Mouse (Mus musculus): ENCODE measurements around the gene Zxdc. TPM values are rescaled to one million over a fixed set of nuclear protein-coding genes. Genes with fewer than 3 reads are reported as not detected.

Gene Zxdc
- polyA plus RNA-seq, 1 experiment from 2014 or later: 16.4 TPM

- no peaks in the 10 kb centered on the region for H3K4me1 ChIP-seq (ENCODE audit: control insufficient read depth, insufficient read depth, low read length)
- no peaks in the 10 kb centered on the region for H3K27me3 ChIP-seq (ENCODE audit: control insufficient read depth, insufficient read depth, low read length)
- no peak overlapping the region for H3K4me3 ChIP-seq (ENCODE audit: low read depth, low read length)
- H3K9ac ChIP-seq (replicated peaks; ENCODE audit: low read depth, low read length): no peak overlapping the region
- H3K27ac ChIP-seq (ENCODE audit: low read depth, low read length): no peak overlapping the region
- H3K9me3 ChIP-seq (ENCODE audit: control insufficient read depth, low read length): no peaks in the 10 kb centered on the region
- 83% methylated on average over 3 of the region's 3 CpGs for WGBS
- no peaks in the 10 kb centered on the region for H3K36me3 ChIP-seq (ENCODE audit: control insufficient read depth, insufficient read depth, low read length)
- no peak overlapping the region for H3K4me2 ChIP-seq (ENCODE audit: low read depth, low read length)
- ATAC-seq (ENCODE audit: low read depth): no peak
These were observed 35.0 kb upstream of the Zxdc start for GRCm38 (mm10) chr6:90334244-90334643.

GRCm38 (mm10) chr6:90342343-90342742 is 26.9 kb upstream of the Zxdc start:
- Histone ChIP-seq H3K27ac (ENCODE audit: low read depth, low read length) (no peak overlapping the region), H3K9me3 (ENCODE audit: control insufficient read depth, low read length) (no peaks in the 10 kb centered on the region), H3K4me3 (ENCODE audit: low read depth, low read length) (no peak overlapping the region), H3K9ac (replicated peaks; ENCODE audit: low read depth, low read length) (no peak overlapping the region), H3K4me1 (ENCODE audit: control insufficient read depth, insufficient read depth, low read length) (no peaks in the 10 kb centered on the region), H3K27me3 (ENCODE audit: control insufficient read depth, insufficient read depth, low read length) (no peaks in the 10 kb centered on the region), H3K36me3 (ENCODE audit: control insufficient read depth, insufficient read depth, low read length) (no peaks in the 10 kb centered on the region), H3K4me2 (ENCODE audit: low read depth, low read length) (no peak overlapping the region)
- 85% methylated on average over 2 of the region's 2 CpGs for WGBS
- no peak for ATAC-seq (ENCODE audit: low read depth)

- H3K27ac ChIP-seq (ENCODE audit: low read depth, low read length): no peak overlapping the region
- no peaks in the 10 kb centered on the region for H3K36me3 ChIP-seq (ENCODE audit: control insufficient read depth, insufficient read depth, low read length)
- no peak for ATAC-seq (ENCODE audit: low read depth)
- no peak overlapping the region for H3K4me3 ChIP-seq (ENCODE audit: low read depth, low read length)
- no peak overlapping the region for H3K9ac ChIP-seq (replicated peaks; ENCODE audit: low read depth, low read length)
- H3K4me1 ChIP-seq (ENCODE audit: control insufficient read depth, insufficient read depth, low read length): no peaks in the 10 kb centered on the region
- 88% methylated on average over 4 of the region's 4 CpGs for WGBS
- H3K4me2 ChIP-seq (ENCODE audit: low read depth, low read length): no peak overlapping the region
- no peaks in the 10 kb centered on the region for H3K9me3 ChIP-seq (ENCODE audit: control insufficient read depth, low read length)
- no peaks in the 10 kb centered on the region for H3K27me3 ChIP-seq (ENCODE audit: control insufficient read depth, insufficient read depth, low read length)
These were observed 22.1 kb upstream of the Zxdc start for GRCm38 (mm10) chr6:90347183-90347582.

- H3K36me3 ChIP-seq (ENCODE audit: control insufficient read depth, insufficient read depth, low read length): no peaks in the 10 kb centered on the region
- no peak overlapping the region for H3K4me2 ChIP-seq (ENCODE audit: low read depth, low read length)
- no peak for ATAC-seq (ENCODE audit: low read depth)
- H3K9ac ChIP-seq (replicated peaks; ENCODE audit: low read depth, low read length): no peak overlapping the region
- H3K27me3 ChIP-seq (ENCODE audit: control insufficient read depth, insufficient read depth, low read length): no peaks in the 10 kb centered on the region
- H3K4me1 ChIP-seq (ENCODE audit: control insufficient read depth, insufficient read depth, low read length): no peaks in the 10 kb centered on the region
- H3K27ac ChIP-seq (ENCODE audit: low read depth, low read length): no peak overlapping the region
- 80% methylated on average over 4 of the region's 4 CpGs for WGBS
- H3K9me3 ChIP-seq (ENCODE audit: control insufficient read depth, low read length): no peaks in the 10 kb centered on the region
- H3K4me3 ChIP-seq (ENCODE audit: low read depth, low read length): no peak overlapping the region
These were observed 20.8 kb upstream of the Zxdc start for GRCm38 (mm10) chr6:90348500-90348899.

- H3K4me2 ChIP-seq (ENCODE audit: low read depth, low read length): no peak overlapping the region
- H3K9ac ChIP-seq (replicated peaks; ENCODE audit: low read depth, low read length): no peak overlapping the region
- WGBS: 77% methylated on average over 2 of the region's 2 CpGs
- no peaks in the 10 kb centered on the region for H3K27me3 ChIP-seq (ENCODE audit: control insufficient read depth, insufficient read depth, low read length)
- H3K9me3 ChIP-seq (ENCODE audit: control insufficient read depth, low read length): no peaks in the 10 kb centered on the region
- H3K4me1 ChIP-seq (ENCODE audit: control insufficient read depth, insufficient read depth, low read length): no peaks in the 10 kb centered on the region
- H3K36me3 ChIP-seq (ENCODE audit: control insufficient read depth, insufficient read depth, low read length): no peaks in the 10 kb centered on the region
- no peak overlapping the region for H3K27ac ChIP-seq (ENCODE audit: low read depth, low read length)
- no peak overlapping the region for H3K4me3 ChIP-seq (ENCODE audit: low read depth, low read length)
- ATAC-seq (ENCODE audit: low read depth): no peak
These were observed 19.3 kb upstream of the Zxdc start for GRCm38 (mm10) chr6:90350011-90350410.

- no peak for ATAC-seq (ENCODE audit: low read depth)
These were observed 11.2 kb upstream of the Zxdc start for GRCm38 (mm10) chr6:90358142-90358541.

GRCm38 (mm10) chr6:90359445-90359844 is 9.8 kb upstream of the Zxdc start:
- Histone ChIP-seq H3K9me3 (ENCODE audit: control insufficient read depth, low read length) (no peaks in the 10 kb centered on the region), H3K27ac (ENCODE audit: low read depth, low read length) (no peak overlapping the region), H3K9ac (replicated peaks; ENCODE audit: low read depth, low read length) (no peak overlapping the region), H3K4me3 (ENCODE audit: low read depth, low read length) (no peak overlapping the region), H3K36me3 (ENCODE audit: control insufficient read depth, insufficient read depth, low read length) (no peaks in the 10 kb centered on the region), H3K4me2 (ENCODE audit: low read depth, low read length) (no peak overlapping the region), H3K27me3 (ENCODE audit: control insufficient read depth, insufficient read depth, low read length) (no peaks in the 10 kb centered on the region), H3K4me1 (ENCODE audit: control insufficient read depth, insufficient read depth, low read length) (no peaks in the 10 kb centered on the region)
- WGBS: 59% methylated on average over 2 of the region's 2 CpGs
- no peak for ATAC-seq (ENCODE audit: low read depth)

More at GRCm38 (mm10) chr6:90358142-90358541, 11.2 kb upstream of the Zxdc start:
- H3K4me2 ChIP-seq (ENCODE audit: low read depth, low read length): no peak overlapping the region
- H3K4me3 ChIP-seq (ENCODE audit: low read depth, low read length): no peak overlapping the region
- no peaks in the 10 kb centered on the region for H3K27me3 ChIP-seq (ENCODE audit: control insufficient read depth, insufficient read depth, low read length)
- no peaks in the 10 kb centered on the region for H3K4me1 ChIP-seq (ENCODE audit: control insufficient read depth, insufficient read depth, low read length)
- no peaks in the 10 kb centered on the region for H3K36me3 ChIP-seq (ENCODE audit: control insufficient read depth, insufficient read depth, low read length)
- 73% methylated on average over 5 of the region's 5 CpGs for WGBS
- no peak overlapping the region for H3K27ac ChIP-seq (ENCODE audit: low read depth, low read length)
- H3K9ac ChIP-seq (replicated peaks; ENCODE audit: low read depth, low read length): no peak overlapping the region
- H3K9me3 ChIP-seq (ENCODE audit: control insufficient read depth, low read length): no peaks in the 10 kb centered on the region

- no peak overlapping the region for H3K4me2 ChIP-seq (ENCODE audit: low read depth, low read length)
- no peak overlapping the region for H3K27ac ChIP-seq (ENCODE audit: low read depth, low read length)
- peak; percentile 38; the same call in 1 of the 2 replicates for ATAC-seq (ENCODE audit: low read depth)
- no peaks in the 10 kb centered on the region for H3K9me3 ChIP-seq (ENCODE audit: control insufficient read depth, low read length)
- no peak overlapping the region for H3K9ac ChIP-seq (replicated peaks; ENCODE audit: low read depth, low read length)
- no peaks in the 10 kb centered on the region for H3K4me1 ChIP-seq (ENCODE audit: control insufficient read depth, insufficient read depth, low read length)
- no peaks in the 10 kb centered on the region for H3K27me3 ChIP-seq (ENCODE audit: control insufficient read depth, insufficient read depth, low read length)
- WGBS: 57% methylated on average over 7 of the region's 7 CpGs
- no peak overlapping the region for H3K4me3 ChIP-seq (ENCODE audit: low read depth, low read length)
- H3K36me3 ChIP-seq (ENCODE audit: control insufficient read depth, insufficient read depth, low read length): no peaks in the 10 kb centered on the region
These were observed 9.1 kb upstream of the Zxdc start for GRCm38 (mm10) chr6:90360024-90360781.

GRCm38 (mm10) chr6:90360922-90361614 is 8.2 kb upstream of the Zxdc start:
- Histone ChIP-seq H3K4me1 (ENCODE audit: control insufficient read depth, insufficient read depth, low read length) (no peaks in the 10 kb centered on the region), H3K4me3 (ENCODE audit: low read depth, low read length) (no peak overlapping the region), H3K4me2 (ENCODE audit: low read depth, low read length) (no peak overlapping the region), H3K9me3 (ENCODE audit: control insufficient read depth, low read length) (no peaks in the 10 kb centered on the region), H3K36me3 (ENCODE audit: control insufficient read depth, insufficient read depth, low read length) (no peaks in the 10 kb centered on the region), H3K9ac (replicated peaks; ENCODE audit: low read depth, low read length) (no peak overlapping the region), H3K27me3 (ENCODE audit: control insufficient read depth, insufficient read depth, low read length) (no peaks in the 10 kb centered on the region), H3K27ac (ENCODE audit: low read depth, low read length) (no peak overlapping the region)
- no peak for ATAC-seq (ENCODE audit: low read depth)
- WGBS: 87% methylated on average over 6 of the region's 6 CpGs
